Mouse (Mus musculus) lung, adult 2 months (tissue): ENCODE measurements around the gene Rap1a.

Source experiments
- CTCF ChIP-seq: fragments of 200-500 bp; IDR thresholded peaks from 2 replicates; pipeline ENCODE4 v1.5.1; 2011; ENCODE audit warnings: mild to moderate bottlenecking, low read length, control low read depth; ENCODE audit not compliant: insufficient read depth
- POLR2A ChIP-seq: fragments of 200-500 bp; IDR thresholded peaks from 2 replicates; pipeline ENCODE4 v1.6.1; 2011; ENCODE audit warnings: low read depth, mild to moderate bottlenecking, control low read depth, low read length, borderline replicate concordance; ENCODE audit errors: extremely low read depth

DNA sequence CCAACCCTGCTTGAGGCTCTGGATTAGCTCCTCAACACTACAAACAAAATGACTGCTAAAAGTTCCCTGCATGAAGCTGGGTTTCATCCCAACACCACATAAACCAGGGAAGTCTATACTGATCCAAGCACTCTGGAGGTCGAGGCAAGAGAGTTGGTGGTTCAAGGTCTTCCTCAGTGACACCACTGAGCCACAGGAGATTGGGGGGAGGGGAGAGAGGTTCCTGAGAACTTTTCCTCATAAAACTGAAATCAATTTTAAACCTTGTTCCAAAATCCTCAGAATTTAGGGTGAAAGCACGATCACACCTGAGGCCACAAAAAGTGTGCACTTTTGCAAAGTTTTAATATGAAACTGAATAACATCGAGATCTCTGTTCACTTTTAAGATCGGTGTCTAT lies 1.8 kb downstream of the Rap1a start:
- TF ChIP-seq CTCF (no peak), POLR2A (no peak)
